Mouse (Mus musculus) midbrain, embryonic 13.5 days (tissue): ENCODE results near the gene Ambra1. TPM values are rescaled to one million over a fixed set of nuclear protein-coding genes. Genes with fewer than 3 reads are reported as not detected.

Source experiments
- ATAC-seq: fragments of 200-750 bp; cut with Nextera tagmentation; 2 replicates; pipeline ENCODE4 v1.8.0; 2017; ENCODE audit warnings: mild to moderate bottlenecking, moderate TSS enrichment, moderate library complexity
- H3K27ac ChIP-seq: fragments of 300-500 bp; sonication (generic); 2 replicates; pipeline ENCODE4 v1.5.1; 2015; ENCODE audit warnings: inconsistent platforms, mild to moderate bottlenecking, moderate library complexity
- H3K27me3 ChIP-seq: fragments of 300-500 bp; sonication (generic); 2 replicates; pipeline ENCODE4 v1.6.1; 2015; ENCODE audit warnings: mild to moderate bottlenecking, inconsistent platforms
- H3K36me3 ChIP-seq: fragments of 300-500 bp; sonication (generic); 2 replicates; pipeline ENCODE4 v1.6.1; 2015; ENCODE audit warnings: mild to moderate bottlenecking, inconsistent platforms
- H3K4me1 ChIP-seq: fragments of 300-500 bp; sonication (generic); replicated peaks from 2 replicates; pipeline ENCODE4 v1.6.1; 2015; ENCODE audit warnings: inconsistent platforms
- H3K4me2 ChIP-seq: fragments of 300-500 bp; sonication (generic); replicated peaks from 2 replicates; pipeline ENCODE4 v1.6.1; 2015; ENCODE audit warnings: moderate library complexity, mild to moderate bottlenecking, inconsistent platforms
- H3K4me3 ChIP-seq: fragments of 300-500 bp; sonication (generic); replicated peaks from 2 replicates; pipeline ENCODE4 v1.5.1; 2015; ENCODE audit warnings: mild to moderate bottlenecking, inconsistent platforms
- H3K9ac ChIP-seq: fragments of 300-500 bp; sonication (generic); replicated peaks from 2 replicates; pipeline ENCODE4 v1.6.1; 2015; ENCODE audit warnings: mild to moderate bottlenecking, inconsistent platforms
- H3K9me3 ChIP-seq: fragments of 300-500 bp; sonication (generic); 2 replicates; pipeline ENCODE4 v1.6.1; 2016; ENCODE audit warnings: mild to moderate bottlenecking, inconsistent platforms
- WGBS: fragments of 180-500 bp; shearing (Covaris S2); methylation state at CpG from one replicate; pipeline ENCODE4 v1.1.7; 2015; 5-methylcytosine and 5-hydroxymethylcytosine counted together
- polyA plus RNA-seq: library from polyadenylated mRNA; unstranded; fragments of >200 nt; fragmentation: Nextera tagmentation; extraction: Ambion mirVana; gene quantifications from 2 replicates; pipeline ENCODE4 v1.2.1, GENCODE M21; 2015

Ambra1 gene
- polyA plus RNA-seq, 1 experiment from 2014 or later, result 26.2 TPM

GRCm38 (mm10) chr2:91912616-91913015 is 182.7 kb downstream of the Ambra1 start:
- Histone ChIP-seq H3K27me3 (no peaks in the 10 kb centered on the region), H3K36me3 (peaks cover 79% of the 10 kb centered on the region), H3K4me3 (no peak overlapping the region), H3K4me2 (no peak overlapping the region), H3K9ac (no peak overlapping the region), H3K9me3 (no peaks in the 10 kb centered on the region), H3K27ac (no peak overlapping the region), H3K4me1 (no peaks in the 10 kb centered on the region)
- no peak for ATAC-seq
- 88% methylated on average over 3 of the region's 3 CpGs for WGBS

GRCm38 (mm10) chr2:91913328-91914110 is 183.6 kb downstream of the Ambra1 start:
- Histone ChIP-seq H3K4me1 (no peaks in the 10 kb centered on the region), H3K9ac (no peak overlapping the region), H3K27me3 (no peaks in the 10 kb centered on the region), H3K4me2 (no peak overlapping the region), H3K9me3 (no peaks in the 10 kb centered on the region), H3K4me3 (no peak overlapping the region), H3K36me3 (peaks cover 88% of the 10 kb centered on the region), H3K27ac (no peak overlapping the region)
- ATAC-seq, result no peak
- 89% methylated on average over 7 of the region's 7 CpGs for WGBS

- H3K4me1 ChIP-seq, result peaks cover 6% of the 10 kb centered on the region
- no peak overlapping the region for H3K4me2 ChIP-seq
- H3K27me3 ChIP-seq, result peaks cover 20% of the 10 kb centered on the region
- H3K9ac ChIP-seq, result no peak overlapping the region
- H3K27ac ChIP-seq, result no peak overlapping the region
- H3K9me3 ChIP-seq, result no peaks in the 10 kb centered on the region
- peaks cover 76% of the 10 kb centered on the region for H3K36me3 ChIP-seq
- ATAC-seq, result no peak
- WGBS, result 93% methylated on average over 7 of the region's 7 CpGs
- H3K4me3 ChIP-seq, result no peak overlapping the region
Observed at GRCm38 (mm10) chr2:91916346-91916977, 186.5 kb downstream of the Ambra1 start.

GRCm38 (mm10) chr2:91917096-91917495 is 187.2 kb downstream of the Ambra1 start:
- Histone ChIP-seq H3K4me2 (no peak overlapping the region), H3K4me3 (no peak overlapping the region), H3K4me1 (peaks cover 11% of the 10 kb centered on the region), H3K27ac (no peak overlapping the region), H3K27me3 (peaks cover 22% of the 10 kb centered on the region), H3K9me3 (no peaks in the 10 kb centered on the region), H3K36me3 (peaks cover 69% of the 10 kb centered on the region), H3K9ac (no peak overlapping the region)
- ATAC-seq, result no peak
- 96% methylated on average over 7 of the region's 7 CpGs for WGBS

GRCm38 (mm10) chr2:91920130-91920529 is 190.2 kb downstream of the Ambra1 start:
- Histone ChIP-seq H3K9me3 (no peaks in the 10 kb centered on the region), H3K27me3 (peaks cover 53% of the 10 kb centered on the region), H3K9ac (no peak overlapping the region), H3K36me3 (peaks cover 41% of the 10 kb centered on the region), H3K4me3 (no peak overlapping the region), H3K4me2 (no peak overlapping the region), H3K27ac (no peak overlapping the region), H3K4me1 (peaks cover 29% of the 10 kb centered on the region)
- 80% methylated on average over 4 of the region's 4 CpGs for WGBS
- no peak for ATAC-seq

GRCm38 (mm10) chr2:91921181-91921789 is 191.4 kb downstream of the Ambra1 start:
- Histone ChIP-seq H3K27me3 (peaks cover 64% of the 10 kb centered on the region), H3K9me3 (no peaks in the 10 kb centered on the region), H3K27ac (no peak overlapping the region), H3K4me2 (peak overlapping the region; percentile 72), H3K9ac (peak overlapping the region; percentile 58), H3K36me3 (peaks cover 31% of the 10 kb centered on the region), H3K4me3 (peak overlapping the region; percentile 60), H3K4me1 (peaks cover 29% of the 10 kb centered on the region)
- ATAC-seq, result peak; percentile 25
- 2% methylated on average over 31 of the region's 31 CpGs for WGBS

GRCm38 (mm10) chr2:91921790-91922570 is 192.0 kb downstream of the Ambra1 start:
- H3K9ac ChIP-seq, result peak overlapping the region; percentile 58
- no peak overlapping the region for H3K27ac ChIP-seq
- peaks cover 29% of the 10 kb centered on the region for H3K4me1 ChIP-seq
- peak overlapping the region; percentile 72 for H3K4me2 ChIP-seq
- no peaks in the 10 kb centered on the region for H3K9me3 ChIP-seq
- peaks cover 67% of the 10 kb centered on the region for H3K27me3 ChIP-seq
- H3K4me3 ChIP-seq, result peak overlapping the region; percentile 60
- H3K36me3 ChIP-seq, result peaks cover 24% of the 10 kb centered on the region
- WGBS, result under 1% methylated on average over 57 of the region's 64 CpGs
- ATAC-seq, result peak; percentile 75

GRCm38 (mm10) chr2:91922586-91923414 is 192.9 kb downstream of the Ambra1 start:
- peak overlapping the region; percentile 58 for H3K9ac ChIP-seq

GRCm38 (mm10) chr2:91923415-91924337 is 193.7 kb downstream of the Ambra1 start:
- no peaks in the 10 kb centered on the region for H3K9me3 ChIP-seq
- peak overlapping the region; percentile 60 for H3K4me3 ChIP-seq
- 4% methylated on average over 54 of the region's 54 CpGs for WGBS
- H3K4me2 ChIP-seq, result peak overlapping the region; percentile 72
- 0 out of 2 replicates have a peak overlapping the region, but pooled peaks have one; percentile 8 for H3K9ac ChIP-seq
- no peak; the same call in 1 of the 2 replicates for ATAC-seq
- no peak overlapping the region for H3K27ac ChIP-seq
- H3K4me1 ChIP-seq, result peaks cover 29% of the 10 kb centered on the region
- peaks cover 69% of the 10 kb centered on the region for H3K27me3 ChIP-seq
- H3K36me3 ChIP-seq, result peaks cover 7% of the 10 kb centered on the region; the same call in 1 of the 2 replicates

More at GRCm38 (mm10) chr2:91922586-91923414, 192.9 kb downstream of the Ambra1 start:
- H3K4me3 ChIP-seq, result peak overlapping the region; percentile 60
- no peak overlapping the region for H3K27ac ChIP-seq
- WGBS, result 2% methylated on average over 37 of the region's 37 CpGs
- H3K36me3 ChIP-seq, result peaks cover 16% of the 10 kb centered on the region
- H3K4me2 ChIP-seq, result peak overlapping the region; percentile 72
- no peaks in the 10 kb centered on the region for H3K9me3 ChIP-seq
- ATAC-seq, result no peak
- H3K27me3 ChIP-seq, result peaks cover 67% of the 10 kb centered on the region
- H3K4me1 ChIP-seq, result peaks cover 29% of the 10 kb centered on the region

GRCm38 (mm10) chr2:91924726-91925125 is 194.8 kb downstream of the Ambra1 start:
- H3K9ac ChIP-seq, result no peak overlapping the region
- 77% methylated on average over 1 of the region's 1 CpGs for WGBS
- no peak overlapping the region for H3K4me2 ChIP-seq
- ATAC-seq, result no peak
- H3K27me3 ChIP-seq, result peaks cover 67% of the 10 kb centered on the region
- no peak overlapping the region for H3K27ac ChIP-seq
- peaks cover 1% of the 10 kb centered on the region; the same call in 1 of the 2 replicates for H3K36me3 ChIP-seq
- H3K4me3 ChIP-seq, result no peak overlapping the region
- H3K4me1 ChIP-seq, result peaks cover 40% of the 10 kb centered on the region
- H3K9me3 ChIP-seq, result no peaks in the 10 kb centered on the region
